Mouse (Mus musculus) small intestine, adult 2 months (tissue): ENCODE results near the gene Dach1. TPM values are rescaled to one million over a fixed set of nuclear protein-coding genes. Genes with fewer than 3 reads are reported as not detected.

Experiments used
- H3K27ac ChIP-seq: fragments of 200-500 bp; 2 replicates; pipeline ENCODE4 v1.5.1; 2012; ENCODE audit warnings: low read depth, low read length, control low read depth, inconsistent platforms; ENCODE audit not compliant: insufficient read depth
- H3K27me3 ChIP-seq: fragments of 200-500 bp; 2 replicates; pipeline ENCODE4 v1.6.1; 2012; ENCODE audit warnings: mild to moderate bottlenecking, moderate library complexity, low read length, inconsistent platforms; ENCODE audit not compliant: control insufficient read depth, insufficient read depth
- H3K36me3 ChIP-seq: fragments of 200-500 bp; 2 replicates; pipeline ENCODE4 v1.6.1; 2012; ENCODE audit warnings: mild to moderate bottlenecking, low read length, control low read depth, inconsistent platforms; ENCODE audit not compliant: control insufficient read depth, insufficient read depth
- H3K4me1 ChIP-seq: fragments of 200-500 bp; 2 replicates; pipeline ENCODE4 v1.6.1; 2012; ENCODE audit warnings: low read length, inconsistent platforms, mixed read lengths; ENCODE audit not compliant: control insufficient read depth, insufficient read depth, insufficient read length
- H3K4me3 ChIP-seq: fragments of 200-500 bp; 2 replicates; pipeline ENCODE4 v1.5.1; 2012; ENCODE audit warnings: low read depth, mild to moderate bottlenecking, control low read depth, inconsistent platforms, low read length, moderate library complexity
- CTCF ChIP-seq: fragments of 200-500 bp; IDR thresholded peaks from 2 replicates; pipeline ENCODE4 v1.5.1; 2012; ENCODE audit warnings: low read depth, mild to moderate bottlenecking, control low read depth, inconsistent platforms, low read length, moderate library complexity, mixed read lengths; ENCODE audit not compliant: insufficient replicate concordance, insufficient read length; ENCODE audit errors: extremely low read depth
- POLR2A ChIP-seq: fragments of 200-500 bp; IDR thresholded peaks from 2 replicates; pipeline ENCODE4 v1.6.1; 2012; ENCODE audit warnings: low read depth, mild to moderate bottlenecking, control low read depth, inconsistent platforms, low read length, moderate library complexity
- WGBS: fragments of 180-500 bp; shearing (Covaris S2); methylation state at CpG from one replicate; pipeline ENCODE4 v1.1.7; 2018; 5-methylcytosine and 5-hydroxymethylcytosine counted together
- polyA plus RNA-seq: library from polyadenylated mRNA; depleted of rRNA; stranded (reverse); fragments of >200 nt; gene quantifications from 2 replicates; pipeline ENCODE4 v1.2.3, GENCODE M21; 2012

Gene Dach1
- polyA plus RNA-seq, 1 experiment, result 3.9 TPM

DNA sequence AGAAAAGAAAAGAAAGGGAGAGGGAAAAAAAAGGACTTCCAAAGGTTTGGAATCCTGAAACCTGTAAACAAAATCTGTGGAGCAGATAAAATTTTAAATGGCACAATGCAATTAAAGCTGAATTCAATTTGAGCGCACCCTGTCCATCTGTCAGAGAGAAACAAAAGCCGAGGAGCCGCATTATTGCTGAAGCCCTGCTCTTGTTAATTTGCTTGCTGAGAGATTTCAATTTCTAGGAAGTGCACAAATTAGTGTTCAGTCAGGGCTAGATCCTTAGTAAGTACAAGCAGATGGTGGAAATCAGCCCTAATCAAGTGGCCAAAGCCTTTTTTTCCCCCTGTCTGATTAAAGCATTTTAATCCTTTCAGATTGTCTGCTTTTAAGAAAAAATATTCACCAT is 60.8 kb downstream of the Dach1 start:
- TF ChIP-seq CTCF (no peak), POLR2A (no peak)
- H3K36me3 ChIP-seq, result no peaks in the 10 kb centered on the region
- 89% methylated on average over 3 of the region's 3 CpGs for WGBS
- H3K27ac ChIP-seq, result no peak overlapping the region
- H3K4me3 ChIP-seq, result no peak overlapping the region
- no peaks in the 10 kb centered on the region for H3K4me1 ChIP-seq
- H3K27me3 ChIP-seq, result no peaks in the 10 kb centered on the region

DNA sequence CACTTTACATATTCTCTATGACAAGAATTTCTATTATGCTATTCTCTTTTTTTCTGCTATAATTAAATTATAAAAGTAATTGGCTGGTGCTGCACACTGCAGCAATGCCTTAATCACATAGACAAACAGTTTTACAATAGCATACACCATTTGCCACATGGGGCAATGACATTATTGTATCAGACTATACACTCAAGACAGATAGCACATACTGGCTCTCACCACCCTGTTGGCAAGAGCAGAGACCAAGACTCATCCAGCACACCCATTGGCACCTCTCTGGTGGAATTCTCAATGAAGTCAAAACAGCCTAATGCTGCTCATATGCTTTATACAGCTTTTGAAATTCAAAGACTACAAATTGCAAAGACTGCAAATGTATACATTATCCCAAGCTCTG is 63.4 kb downstream of the Dach1 start:
- H3K4me3 ChIP-seq, result no peak overlapping the region
- no peaks in the 10 kb centered on the region for H3K27me3 ChIP-seq
- no peaks in the 10 kb centered on the region for H3K36me3 ChIP-seq
- H3K27ac ChIP-seq, result no peak overlapping the region
- H3K4me1 ChIP-seq, result no peaks in the 10 kb centered on the region
- TF ChIP-seq POLR2A (no peak), CTCF (no peak)

DNA sequence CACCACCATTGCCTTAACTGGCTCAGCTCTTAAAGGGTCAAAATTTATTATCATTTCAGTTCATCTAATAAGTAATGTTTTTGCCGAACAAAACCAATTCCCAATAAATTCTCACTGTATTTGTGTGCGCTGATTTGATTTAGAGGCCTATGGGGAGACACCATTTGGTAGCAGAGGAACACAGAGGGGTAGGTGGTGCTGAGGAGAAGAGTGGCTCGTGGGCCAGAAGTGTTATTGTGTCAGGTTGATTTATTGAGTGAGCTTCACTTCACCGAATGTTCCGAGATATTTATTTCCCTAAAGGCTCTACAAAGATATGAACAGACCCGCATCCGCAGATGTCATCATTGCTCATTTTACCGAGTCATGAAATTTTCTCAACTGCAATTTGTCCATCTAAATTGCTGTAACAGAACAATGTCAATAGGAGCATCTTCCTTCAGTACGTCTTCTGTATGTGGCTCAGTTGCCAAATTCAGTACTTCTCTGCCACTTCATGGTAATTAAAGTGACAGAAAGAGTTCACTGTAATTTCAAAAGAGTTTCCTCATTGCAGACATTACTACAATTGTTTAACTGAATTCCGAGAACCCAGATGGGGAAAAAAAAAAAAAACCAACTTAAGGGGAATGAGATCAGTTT is 65.1 kb downstream of the Dach1 start:
- no peaks in the 10 kb centered on the region for H3K4me1 ChIP-seq
- TF ChIP-seq CTCF (no peak), POLR2A (no peak)
- 84% methylated on average over 10 of the region's 10 CpGs for WGBS
- H3K4me3 ChIP-seq, result no peak overlapping the region
- H3K27ac ChIP-seq, result no peak overlapping the region
- no peaks in the 10 kb centered on the region for H3K27me3 ChIP-seq
- no peaks in the 10 kb centered on the region for H3K36me3 ChIP-seq

DNA sequence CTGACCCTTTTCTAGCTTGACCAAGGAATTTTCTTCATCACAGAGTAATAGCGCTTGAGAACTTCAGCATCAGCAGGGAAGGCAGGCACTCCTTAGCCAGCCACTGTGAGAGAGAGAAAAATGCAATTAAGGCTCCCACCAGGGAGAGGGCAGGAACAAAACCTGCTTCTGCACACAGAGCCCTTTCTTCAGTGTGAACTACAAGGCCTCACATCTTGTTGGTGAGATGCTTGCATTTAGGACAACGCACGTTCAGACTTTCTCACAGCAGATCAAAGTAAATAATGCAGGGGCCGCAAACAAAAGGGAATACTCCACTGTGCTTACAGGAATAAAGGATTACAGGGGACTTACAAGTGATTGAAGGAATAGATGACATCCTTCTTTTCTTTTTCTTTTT is 74.3 kb downstream of the Dach1 start:
- H3K4me1 ChIP-seq, result no peaks in the 10 kb centered on the region
- WGBS, result 90% methylated on average over 4 of the region's 4 CpGs
- TF ChIP-seq CTCF (no peak), POLR2A (no peak)
- no peaks in the 10 kb centered on the region for H3K27me3 ChIP-seq
- H3K36me3 ChIP-seq, result no peaks in the 10 kb centered on the region
- H3K27ac ChIP-seq, result no peak overlapping the region
- H3K4me3 ChIP-seq, result no peak overlapping the region

DNA sequence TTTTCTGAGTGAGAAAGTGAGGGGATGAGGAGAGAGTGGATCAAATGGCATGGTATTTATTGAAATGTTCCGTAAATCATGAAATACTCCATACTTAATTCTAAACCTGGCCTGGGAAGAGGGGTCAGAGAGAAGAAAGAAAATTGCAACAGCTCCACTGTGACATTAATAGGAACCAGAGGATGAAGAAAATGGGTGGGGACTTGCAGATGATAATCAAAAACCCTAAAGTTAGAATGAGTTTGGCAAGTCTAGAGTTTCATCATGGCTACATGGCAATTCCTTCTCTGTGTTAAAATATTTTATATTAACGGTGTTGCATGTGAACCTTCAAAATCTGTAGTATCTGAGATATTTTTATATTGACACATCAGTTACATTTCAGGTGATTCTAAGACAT is 80.3 kb downstream of the Dach1 start:
- H3K4me3 ChIP-seq, result no peak overlapping the region
- no peaks in the 10 kb centered on the region for H3K36me3 ChIP-seq
- H3K27me3 ChIP-seq, result no peaks in the 10 kb centered on the region
- peaks cover 3% of the 10 kb centered on the region; the same call in 1 of the 2 replicates for H3K4me1 ChIP-seq
- 95% methylated on average over 2 of the region's 2 CpGs for WGBS
- H3K27ac ChIP-seq, result no peak overlapping the region
- no peak for TF ChIP-seq POLR2A
- TF ChIP-seq CTCF, result no peak

DNA sequence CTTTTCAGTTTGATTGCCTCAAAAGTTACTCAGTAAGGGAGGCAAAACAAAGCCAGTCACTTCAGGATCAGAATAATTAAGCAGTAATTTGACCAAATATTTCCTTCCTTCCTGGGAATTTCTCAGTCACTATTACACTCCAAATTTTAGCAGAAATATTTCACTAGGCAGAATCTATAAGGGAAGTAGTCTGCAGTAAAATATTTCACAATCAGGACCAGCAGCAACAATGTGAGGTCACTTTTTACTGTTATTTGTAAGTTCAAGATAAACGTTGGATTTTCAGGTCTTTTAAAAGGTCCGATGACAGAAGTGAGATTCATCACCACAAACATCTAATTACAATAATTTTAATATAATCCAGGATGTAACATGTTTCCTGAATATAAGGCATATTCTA is 82.2 kb downstream of the Dach1 start:
- no peak overlapping the region for H3K4me3 ChIP-seq
- H3K27ac ChIP-seq, result no peak overlapping the region
- TF ChIP-seq POLR2A, result no peak
- no peak for TF ChIP-seq CTCF
- no peaks in the 10 kb centered on the region for H3K27me3 ChIP-seq
- peaks cover 3% of the 10 kb centered on the region; the same call in 1 of the 2 replicates for H3K4me1 ChIP-seq
- 36% methylated on average over 2 of the region's 2 CpGs for WGBS
- H3K36me3 ChIP-seq, result no peaks in the 10 kb centered on the region

DNA sequence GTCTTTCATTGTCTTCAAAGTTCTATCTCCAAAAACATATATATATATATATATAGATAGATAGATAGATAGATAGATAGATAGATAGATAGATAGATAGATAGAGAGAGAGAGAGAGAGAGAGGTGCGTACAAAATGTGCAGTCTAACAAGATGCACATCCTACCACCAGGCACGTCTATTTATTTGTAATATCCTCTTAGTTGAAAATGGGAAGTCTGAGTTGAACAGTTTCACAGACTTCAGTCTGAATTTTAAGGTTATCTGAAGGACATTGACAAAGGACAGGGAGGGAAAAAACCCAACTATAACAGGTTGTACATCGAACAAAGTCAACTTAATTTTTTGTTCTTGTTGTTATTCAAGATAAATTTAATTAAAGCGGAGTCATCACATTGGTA is 82.8 kb downstream of the Dach1 start:
- no peak for TF ChIP-seq POLR2A
- no peak overlapping the region for H3K4me3 ChIP-seq
- H3K27ac ChIP-seq, result no peak overlapping the region
- WGBS, result 78% methylated on average over 4 of the region's 4 CpGs
- no peaks in the 10 kb centered on the region for H3K36me3 ChIP-seq
- H3K4me1 ChIP-seq, result peaks cover 3% of the 10 kb centered on the region; the same call in 1 of the 2 replicates
- no peaks in the 10 kb centered on the region for H3K27me3 ChIP-seq

DNA sequence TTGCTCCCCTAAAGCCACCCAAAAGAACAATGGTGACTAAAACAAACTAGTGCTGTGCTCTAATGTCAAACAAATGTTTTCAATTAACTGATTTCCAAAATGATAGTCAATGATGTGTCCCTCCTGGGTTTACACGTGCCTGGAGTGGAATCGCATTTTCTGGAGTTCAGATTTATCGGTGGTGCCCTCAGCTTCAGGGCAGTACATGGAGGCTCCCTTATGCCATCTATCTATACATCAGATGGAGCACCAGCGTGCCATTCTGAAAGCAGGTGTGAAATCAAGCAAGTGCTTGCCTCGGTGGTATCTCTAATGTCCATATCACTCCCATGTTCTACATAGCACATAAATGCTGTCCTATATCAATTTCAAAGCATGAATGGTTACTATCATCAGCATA is 84.4 kb downstream of the Dach1 start:
- H3K27ac ChIP-seq, result peak overlapping the region; percentile 17; the same call in 1 of the 2 replicates
- 31% methylated on average over 5 of the region's 5 CpGs for WGBS
- H3K4me1 ChIP-seq, result peaks cover 3% of the 10 kb centered on the region; the same call in 1 of the 2 replicates
- H3K27me3 ChIP-seq, result no peaks in the 10 kb centered on the region
- TF ChIP-seq POLR2A (no peak), CTCF (no peak)
- H3K36me3 ChIP-seq, result no peaks in the 10 kb centered on the region
- no peak overlapping the region for H3K4me3 ChIP-seq
